Comparison of ENCODE assay signal across 25 mouse cellular contexts in genomic region chr3:63272091-63272490, GRCm38 (mm10). TPM values are rescaled to one million over a fixed set of nuclear protein-coding genes. Genes with fewer than 3 reads are reported as not detected.
DNase-seq lines count a peak whose midpoint lies in the region; ATAC-seq lines count a peak whose summit lies in the region.
"Had no signal": no experiment of that assay in that cellular context is flagged by ENCODE, and none has a peak within 500 bp of the region (broad histone marks: within the 10 kb centered on the region; RNA-seq: fewer than 3 reads in every experiment).

No protein-coding gene starts in this region.

- no peak overlapping the region for H3K9ac ChIP-seq in forebrain, embryonic 15.5 days (replicated peaks)
- no peak overlapping the region for H3K9ac ChIP-seq in limb, embryonic 12.5 days (replicated peaks)
- no peak overlapping the region for H3K9ac ChIP-seq in neural tube, embryonic 14.5 days (replicated peaks; ENCODE audit: low read depth, low read length)
- H3K9ac ChIP-seq: heart, embryonic 13.5 days; hindbrain, embryonic 12.5 days; intestine, embryonic 15.5 days; liver, embryonic 12.5 days; liver, postnatal 0 days; neural tube, embryonic 13.5 days had no signal

- H3K4me3 ChIP-seq in forebrain, embryonic 15.5 days: no peak overlapping the region
- no peak overlapping the region for H3K4me3 ChIP-seq in forebrain, embryonic 10.5 days
- H3K4me3 ChIP-seq in limb, embryonic 12.5 days (replicated peaks): no peak overlapping the region
- H3K4me3 ChIP-seq in limb, embryonic 10.5 days: no peak overlapping the region
- H3K4me3 ChIP-seq in neural tube, embryonic 14.5 days (ENCODE audit: low read depth, low read length): no peak overlapping the region
- H3K4me3 ChIP-seq: heart, embryonic 13.5 days; hindbrain, embryonic 12.5 days; intestine, embryonic 15.5 days; liver, embryonic 12.5 days; myocyte; neural tube, embryonic 13.5 days had no signal

- no peak for DNase-seq in forebrain, embryonic 10.5 days (ENCODE audit: extremely low spot score, low spot score)
- DNase-seq in limb, embryonic 10.5 days (ENCODE audit: low spot score): no peak
- DNase-seq in neural tube, embryonic 10.5 days (ENCODE audit: extremely low spot score, low spot score): no peak
- DNase-seq: adrenal gland, adult 8-10 months; cerebellum, adult 2 months; gastrocnemius, postnatal 25 days; heart, adult 11 months; heart, postnatal 36 days; kidney, adult 2 months; kidney, postnatal 10 days; liver, postnatal 0 days; lung, postnatal 36 days had no signal

- no peak overlapping the region for H3K27ac ChIP-seq in forebrain, embryonic 15.5 days (replicated peaks)
- H3K27ac ChIP-seq in forebrain, embryonic 10.5 days: no peak overlapping the region
- H3K27ac ChIP-seq in limb, embryonic 12.5 days: no peak overlapping the region
- no peak overlapping the region for H3K27ac ChIP-seq in limb, embryonic 10.5 days
- no peak overlapping the region for H3K27ac ChIP-seq in neural tube, embryonic 14.5 days (ENCODE audit: low read depth, low read length)
- H3K27ac ChIP-seq: heart, embryonic 13.5 days; hindbrain, embryonic 12.5 days; hindbrain, postnatal 0 days; intestine, embryonic 15.5 days; liver, embryonic 12.5 days; neural tube, embryonic 13.5 days had no signal

- no peaks in the 10 kb centered on the region for H3K27me3 ChIP-seq in forebrain, embryonic 15.5 days
- no peaks in the 10 kb centered on the region for H3K27me3 ChIP-seq in forebrain, embryonic 10.5 days (ENCODE audit: poor library complexity, severe bottlenecking)
- H3K27me3 ChIP-seq in limb, embryonic 12.5 days: no peaks in the 10 kb centered on the region
- no peaks in the 10 kb centered on the region for H3K27me3 ChIP-seq in limb, embryonic 10.5 days (ENCODE audit: low read depth, poor library complexity, severe bottlenecking)
- no peaks in the 10 kb centered on the region for H3K27me3 ChIP-seq in neural tube, embryonic 14.5 days (ENCODE audit: control insufficient read depth, insufficient read depth, low read length)
- H3K27me3 ChIP-seq: heart, embryonic 13.5 days; hindbrain, embryonic 12.5 days; intestine, embryonic 15.5 days; liver, embryonic 12.5 days; neural tube, embryonic 13.5 days had no signal

- no peaks in the 10 kb centered on the region for H3K36me3 ChIP-seq in forebrain, embryonic 15.5 days
- no peaks in the 10 kb centered on the region for H3K36me3 ChIP-seq in forebrain, embryonic 10.5 days (replicated peaks)
- H3K36me3 ChIP-seq in limb, embryonic 12.5 days: no peaks in the 10 kb centered on the region
- H3K36me3 ChIP-seq in limb, embryonic 10.5 days: no peaks in the 10 kb centered on the region
- no peaks in the 10 kb centered on the region for H3K36me3 ChIP-seq in neural tube, embryonic 14.5 days (ENCODE audit: control insufficient read depth, insufficient read depth, low read length)
- H3K36me3 ChIP-seq: heart, embryonic 13.5 days; hindbrain, embryonic 12.5 days; intestine, embryonic 15.5 days; liver, embryonic 12.5 days; neural tube, embryonic 13.5 days had no signal

- no peak overlapping the region for H3K4me2 ChIP-seq in forebrain, embryonic 15.5 days (replicated peaks)
- H3K4me2 ChIP-seq in limb, embryonic 12.5 days: no peak overlapping the region
- H3K4me2 ChIP-seq in neural tube, embryonic 14.5 days (ENCODE audit: low read depth, low read length): no peak overlapping the region
- H3K4me2 ChIP-seq: heart, embryonic 13.5 days; hindbrain, embryonic 12.5 days; intestine, embryonic 15.5 days; liver, embryonic 12.5 days; neural tube, embryonic 13.5 days had no signal

- 90% methylated on average over 2 of the region's 2 CpGs for WGBS in forebrain, embryonic 15.5 days
- WGBS in forebrain, embryonic 10.5 days: 89% methylated on average over 2 of the region's 2 CpGs
- 89% methylated on average over 2 of the region's 2 CpGs for whole genome bisulfite sequencing in limb, embryonic 12.5 days
- 81% methylated on average over 2 of the region's 2 CpGs for WGBS in limb, embryonic 10.5 days
- WGBS in neural tube, embryonic 14.5 days: 96% methylated on average over 2 of the region's 2 CpGs

- no peaks in the 10 kb centered on the region for H3K9me3 ChIP-seq in forebrain, embryonic 15.5 days
- no peaks in the 10 kb centered on the region for H3K9me3 ChIP-seq in forebrain, embryonic 10.5 days
- no peaks in the 10 kb centered on the region for H3K9me3 ChIP-seq in limb, embryonic 12.5 days
- no peaks in the 10 kb centered on the region for H3K9me3 ChIP-seq in limb, embryonic 10.5 days (replicated peaks)
- H3K9me3 ChIP-seq in neural tube, embryonic 14.5 days (ENCODE audit: control insufficient read depth, low read length): no peaks in the 10 kb centered on the region
- H3K9me3 ChIP-seq: heart, embryonic 13.5 days; hindbrain, embryonic 12.5 days; intestine, embryonic 15.5 days; liver, embryonic 12.5 days; neural tube, embryonic 13.5 days had no signal

- no peaks in the 10 kb centered on the region for H3K4me1 ChIP-seq in forebrain, embryonic 15.5 days
- no peaks in the 10 kb centered on the region for H3K4me1 ChIP-seq in forebrain, embryonic 10.5 days
- H3K4me1 ChIP-seq in limb, embryonic 12.5 days (replicated peaks): no peaks in the 10 kb centered on the region
- no peaks in the 10 kb centered on the region for H3K4me1 ChIP-seq in limb, embryonic 10.5 days
- H3K4me1 ChIP-seq in neural tube, embryonic 14.5 days (ENCODE audit: control insufficient read depth, insufficient read depth, low read length): no peaks in the 10 kb centered on the region
- H3K4me1 ChIP-seq: heart, embryonic 13.5 days; hindbrain, embryonic 12.5 days; intestine, embryonic 15.5 days; liver, embryonic 12.5 days; neural tube, embryonic 13.5 days had no signal

- 0 out of 2 replicates have a peak, but pooled peaks have one; percentile 16 for ATAC-seq in forebrain, embryonic 15.5 days (replicated peaks)
- peak; percentile 42; the same call in 1 of the 2 replicates for ATAC-seq in limb, embryonic 12.5 days (ENCODE audit: insufficient number of reproducible peaks, insufficient read depth, low FRiP score, low TSS enrichment, low read depth)
- ATAC-seq in neural tube, embryonic 14.5 days (ENCODE audit: low read depth): peak; percentile 44; the same call in 1 of the 2 replicates
- 0 out of 2 replicates have a peak, but pooled peaks have one; percentile 17 for ATAC-seq in monocyte, adult 5-6 weeks (replicated peaks; ENCODE audit: insufficient number of reproducible peaks, low FRiP score, low TSS enrichment, poor library complexity, severe bottlenecking)
- no peak for ATAC-seq in CD4-positive, CD25-positive, alpha-beta regulatory T cell, adult 4 months
- ATAC-seq: hindbrain, postnatal 0 days; intestine, embryonic 15.5 days; liver, embryonic 12.5 days; liver, postnatal 0 days had no signal

RNA-seq across cellular contexts. Expression of gene Mme, which starts 30.8 kb away (rescaled TPM):
- polyA plus RNA-seq in forebrain, embryonic 15.5 days (2015; fragmentation: Nextera tagmentation; extraction: Ambion mirVana): 2.6 and 3.3 TPM in 2 replicates
- polyA plus RNA-seq in forebrain, embryonic 10.5 days (2016; fragmentation: Nextera tagmentation; extraction: Ambion mirVana): 14.3 and 16.4 TPM in 2 replicates
- polyA plus RNA-seq in limb, embryonic 12.5 days (2016; fragmentation: Nextera tagmentation; extraction: Ambion mirVana): 30.9 and 33.7 TPM in 2 replicates
- polyA plus RNA-seq in limb, embryonic 10.5 days (2016; fragmentation: Nextera tagmentation; extraction: Ambion mirVana): 6.0 and 16.8 TPM in 2 replicates
- 5.6 and 6.7 TPM in 2 replicates for polyA plus RNA-seq in neural tube, embryonic 14.5 days (2014; fragmentation: Nextera tagmentation; extraction: Ambion mirVana)
- total RNA-seq in monocyte, adult 5-6 weeks (2017): not detected in 3 replicates
- not detected for polyA plus RNA-seq in CD4-positive, CD25-positive, alpha-beta regulatory T cell, adult 4 months (2017; shearing (Covaris generic))
- total RNA-seq: megakaryocyte-erythroid progenitor cell, adult 5-6 weeks had no signal
- polyA plus RNA-seq: myocyte had no signal
